Mouse (Mus musculus): ENCODE measurements around the gene Nmrk2.
"Not testable (repeated sequence)": the region's sequence is repeated elsewhere in the genome, so short reads cannot be mapped to it uniquely, and the experiment has no call there.

The Nmrk2 gene

GRCm38 (mm10) chr10:81182336-81183333 lies 19.2 kb downstream of the Nmrk2 start, which contains the start of gene Dapk3:
Gene Dapk3 (plus strand): TSS chr10:81183005.
- peak; percentile 94 for DNase-seq

DNA sequence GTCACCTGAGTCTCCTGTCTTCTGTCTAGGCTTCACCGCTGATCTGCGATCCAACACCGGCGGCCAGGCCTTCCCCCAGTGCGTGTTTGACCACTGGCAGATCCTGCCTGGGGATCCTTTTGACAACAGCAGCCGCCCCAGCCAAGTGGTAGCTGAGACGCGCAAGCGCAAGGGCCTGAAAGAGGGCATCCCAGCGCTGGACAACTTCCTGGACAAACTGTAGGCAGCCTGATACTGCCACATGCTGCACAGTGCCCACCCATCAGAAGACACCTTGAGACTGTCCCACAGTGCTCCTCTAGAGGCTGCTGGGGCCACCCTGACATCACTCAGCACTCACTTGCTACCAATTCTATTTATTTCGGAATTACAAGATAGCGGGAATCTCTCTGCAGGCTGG lies 20.0 kb downstream of the Nmrk2 start:
- DNase-seq = peak; percentile 25

GRCm38 (mm10) chr10:81180946-81181345 lies 20.9 kb downstream of the Nmrk2 start:
- DNase-seq = no peak

- DNase-seq = no peak
Measured at GRCm38 (mm10) chr10:81179451-81180342, 22.2 kb downstream of the Nmrk2 start.

DNA sequence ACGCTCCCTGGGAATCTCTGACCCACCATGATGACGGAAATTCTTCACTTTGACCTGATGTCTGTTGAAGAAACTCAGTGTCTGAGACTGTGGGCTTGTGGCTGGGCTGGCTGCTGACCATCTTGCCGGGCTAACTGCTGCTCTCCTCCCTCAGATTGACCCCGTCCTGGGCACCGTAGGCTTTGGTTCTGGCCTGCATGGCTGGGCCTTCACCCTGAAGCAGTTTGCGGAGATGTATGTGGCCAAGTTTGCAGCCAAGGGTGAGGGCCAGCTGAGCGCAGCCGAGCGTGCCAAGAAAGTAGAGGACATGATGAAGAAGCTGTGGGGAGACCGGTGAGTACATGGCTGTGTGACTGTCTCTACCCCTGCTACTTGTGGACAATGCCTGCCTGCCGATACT lies 22.9 kb downstream of the Nmrk2 start:
- no peak for DNase-seq

- peak; percentile 43 for DNase-seq
Measured at GRCm38 (mm10) chr10:81177958-81178712, 23.7 kb downstream of the Nmrk2 start.

DNA sequence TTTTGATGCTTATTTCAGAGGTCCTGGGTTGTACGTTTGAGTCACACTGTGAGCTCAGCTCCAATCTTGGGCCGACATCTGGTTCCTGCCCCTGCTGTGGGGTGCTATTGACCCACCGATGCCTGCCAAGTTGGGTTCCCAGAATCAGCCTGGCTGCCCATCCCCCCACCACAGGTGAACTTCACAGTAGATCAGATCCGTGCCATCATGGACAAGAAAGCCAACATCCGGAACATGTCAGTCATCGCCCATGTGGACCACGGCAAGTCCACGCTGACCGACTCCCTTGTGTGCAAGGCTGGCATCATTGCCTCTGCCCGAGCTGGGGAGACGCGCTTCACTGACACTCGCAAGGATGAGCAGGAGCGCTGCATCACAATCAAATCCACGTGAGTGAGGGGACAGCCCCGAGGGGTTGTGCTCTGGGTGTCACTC lies 24.3 kb downstream of the Nmrk2 start:
- peak; percentile 52 for DNase-seq

GRCm38 (mm10) chr10:81176466-81177271 lies 25.2 kb downstream of the Nmrk2 start, which contains the start of gene Eef2:
Gene Eef2 (plus strand): TSS chr10:81176631.
- peak; percentile 98 for DNase-seq

DNA sequence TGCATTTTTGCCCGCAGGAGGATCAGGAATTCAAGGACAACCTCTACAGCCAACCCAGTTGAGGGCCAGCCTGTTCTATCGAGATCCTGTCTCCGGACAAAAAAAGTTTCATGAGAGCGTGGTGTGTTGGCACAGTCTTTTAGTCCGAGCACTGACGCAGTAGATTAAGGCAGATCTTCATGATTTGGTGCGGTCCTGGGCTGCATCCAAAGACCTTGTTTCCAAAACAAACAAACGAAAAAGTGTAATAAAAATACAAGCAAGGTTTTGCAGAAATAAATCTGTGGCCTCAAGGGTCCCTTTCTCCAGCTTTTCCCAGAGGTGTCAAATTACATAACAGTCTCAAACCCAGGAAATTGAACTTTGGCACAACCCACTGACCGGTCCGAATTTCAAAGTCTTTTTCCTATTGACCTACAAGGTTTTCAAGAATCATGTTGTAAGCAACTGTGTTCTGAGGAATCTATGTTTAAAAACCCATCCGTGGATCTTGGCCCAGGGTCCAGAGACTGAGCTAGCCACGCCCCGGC lies 25.9 kb downstream of the Nmrk2 start:
- no peak for DNase-seq

DNA sequence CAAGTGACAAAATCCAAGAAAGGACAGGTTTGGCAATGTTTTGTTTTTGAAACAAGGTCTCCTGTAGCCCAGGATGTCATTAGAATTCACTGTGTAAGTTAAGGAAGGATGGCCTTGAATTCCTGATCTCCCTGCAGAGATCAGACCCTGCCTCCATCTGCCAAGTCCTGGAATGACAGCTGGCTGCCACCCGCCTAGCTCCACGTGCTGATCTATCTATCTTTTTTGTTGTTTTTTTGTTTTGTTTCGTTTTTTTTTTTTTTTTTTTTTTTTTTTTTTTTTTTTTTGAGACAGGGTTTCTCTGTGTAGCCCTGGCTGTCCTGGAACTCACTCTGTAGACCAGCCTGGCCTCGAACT lies 26.5 kb downstream of the Nmrk2 start:
- not testable (repeated sequence) for DNase-seq

GRCm38 (mm10) chr10:81174617-81175344 lies 27.1 kb downstream of the Nmrk2 start:
- peak; percentile 94 for DNase-seq

DNA sequence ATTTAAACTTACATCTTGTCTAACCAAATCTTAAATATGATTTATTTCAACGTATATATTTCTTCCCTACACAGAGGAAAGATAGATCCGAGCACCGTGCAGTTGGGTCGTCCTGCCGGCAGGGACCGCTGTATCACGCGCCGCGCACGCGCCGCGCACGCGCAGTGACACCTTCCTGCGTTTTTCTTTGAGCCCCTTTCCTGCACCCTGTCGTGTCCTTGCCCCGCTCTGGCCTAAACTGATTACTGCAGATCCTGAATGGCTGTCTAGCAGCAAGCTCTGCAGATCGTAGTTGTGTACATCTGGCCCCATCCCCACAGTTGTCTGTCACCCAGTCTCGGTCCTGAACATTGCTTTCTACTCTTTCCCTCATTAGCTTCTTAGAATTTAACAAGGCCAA lies 28.7 kb downstream of the Nmrk2 start:
- peak; percentile 89 for DNase-seq

- DNase-seq = peak; percentile 60
Measured at GRCm38 (mm10) chr10:81169411-81169900, 32.4 kb downstream of the Nmrk2 start.

- DNase-seq = peak; percentile 93
Measured at GRCm38 (mm10) chr10:81168521-81169244, 33.2 kb downstream of the Nmrk2 start.

DNA sequence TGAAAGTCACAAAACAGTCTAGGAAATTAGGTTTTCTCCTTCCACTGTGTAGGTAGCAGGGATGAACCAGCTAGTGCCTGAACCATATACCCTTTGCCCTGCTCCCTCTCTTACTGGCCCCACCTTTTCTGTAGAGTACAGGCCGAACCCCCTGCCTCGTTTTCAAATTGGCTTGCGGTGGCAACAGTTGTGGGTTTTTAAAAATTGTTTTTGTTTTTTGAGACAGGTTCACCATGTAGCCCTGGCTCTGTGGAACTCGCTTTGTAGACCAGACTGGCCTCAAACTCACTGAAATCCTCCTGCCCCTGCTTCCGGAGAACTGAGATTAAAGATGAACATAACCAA lies 33.8 kb downstream of the Nmrk2 start:
- DNase-seq = peak; percentile 54

GRCm38 (mm10) chr10:81167200-81168086 lies 34.4 kb downstream of the Nmrk2 start, which contains the start of gene Pias4:
Gene Pias4 (minus strand): TSS chr10:81167923.
- peak; percentile 100 for DNase-seq

DNA sequence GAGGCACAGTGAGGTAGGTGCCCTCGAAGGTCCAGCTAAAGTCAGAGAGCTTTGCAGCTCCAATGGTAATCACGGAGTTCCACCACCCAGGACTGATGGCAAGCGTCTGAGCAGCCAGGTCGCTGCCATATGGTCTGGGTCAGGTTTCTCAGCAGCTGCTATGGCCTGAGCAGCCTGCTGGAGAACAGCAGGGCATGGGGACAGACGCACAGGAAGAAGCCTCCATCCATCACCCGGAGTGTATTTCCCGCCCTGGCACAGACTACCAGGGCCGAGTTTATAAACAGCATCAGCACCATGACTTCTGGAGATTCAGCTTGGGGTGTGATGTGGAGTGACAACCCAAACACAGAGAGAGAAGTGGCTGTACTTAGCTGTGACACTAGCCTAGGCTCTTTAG lies 36.7 kb downstream of the Nmrk2 start:
- no peak for DNase-seq

- no peak for DNase-seq
Measured at GRCm38 (mm10) chr10:81162318-81162652, 39.6 kb downstream of the Nmrk2 start.

Data from thymus, postnatal 14 days (tissue).